Comparison of ENCODE assay signal across 18 mouse cellular contexts in genomic region chr1:84952456-84953181, GRCm38 (mm10). TPM values are rescaled to one million over a fixed set of nuclear protein-coding genes. Genes with fewer than 3 reads are reported as not detected.
DNase-seq lines count a peak whose midpoint lies in the region; ATAC-seq lines count a peak whose summit lies in the region.
"Had no signal": no experiment of that assay in that cellular context is flagged by ENCODE, and none has a peak within 500 bp of the region (broad histone marks: within the 10 kb centered on the region; RNA-seq: fewer than 3 reads in every experiment).

No protein-coding gene starts in this region.

- H3K27me3 ChIP-seq in kidney, embryonic 14.5 days (ENCODE audit: control insufficient read depth, insufficient read depth, low read length), result no peaks in the 10 kb centered on the region
- H3K27me3 ChIP-seq in midbrain, embryonic 13.5 days, result no peaks in the 10 kb centered on the region
- H3K27me3 ChIP-seq: hindbrain, embryonic 15.5 days; liver, embryonic 12.5 days; megakaryocyte, embryonic 14.5 days; neural tube, embryonic 12.5 days had no signal

- no peak for ATAC-seq in kidney, embryonic 14.5 days (ENCODE audit: low FRiP score, low TSS enrichment)
- ATAC-seq in midbrain, embryonic 13.5 days, result no peak
- ATAC-seq: liver, embryonic 12.5 days had no signal

- H3K36me3 ChIP-seq in kidney, embryonic 14.5 days (ENCODE audit: control insufficient read depth, insufficient read depth, low read length), result no peaks in the 10 kb centered on the region
- no peaks in the 10 kb centered on the region for H3K36me3 ChIP-seq in midbrain, embryonic 13.5 days
- H3K36me3 ChIP-seq: embryonic facial prominence, embryonic 10.5 days; hindbrain, embryonic 15.5 days; limb, embryonic 10.5 days; liver, embryonic 12.5 days; neural tube, embryonic 12.5 days had no signal

- WGBS in kidney, embryonic 14.5 days, result 74% methylated on average over 10 of the region's 10 CpGs
- WGBS in midbrain, embryonic 13.5 days, result 87% methylated on average over 10 of the region's 10 CpGs

- DNase-seq in kidney, adult 18-20 months, result peak; percentile 32
- peak; percentile 89 for DNase-seq in brain, adult 2 months (ENCODE audit: low read depth, low spot score)
- DNase-seq in cerebellum, adult 18-20 months, result peak; percentile 62 to 64
- peak; percentile 30 for DNase-seq in fat pad, adult 2 months (ENCODE audit: extremely low read depth, low read depth, low spot score)
- DNase-seq in embryo, embryonic 10 days (ENCODE audit: low spot score), result no peak
- no peak for DNase-seq in adrenal gland, postnatal 36 days
- DNase-seq: adrenal gland, postnatal 10 days; heart, postnatal 10 days had no signal

- H3K9ac ChIP-seq in kidney, embryonic 14.5 days (ENCODE audit: low read depth, low read length), result no peak overlapping the region
- no peak overlapping the region for H3K9ac ChIP-seq in midbrain, embryonic 13.5 days (replicated peaks)
- H3K9ac ChIP-seq: hindbrain, embryonic 15.5 days; liver, embryonic 12.5 days; neural tube, embryonic 12.5 days had no signal

- H3K27ac ChIP-seq in kidney, embryonic 14.5 days (ENCODE audit: low read depth, low read length), result no peak overlapping the region
- no peak overlapping the region for H3K27ac ChIP-seq in midbrain, embryonic 13.5 days
- H3K27ac ChIP-seq: embryonic facial prominence, embryonic 10.5 days; hindbrain, embryonic 15.5 days; limb, embryonic 10.5 days; liver, embryonic 12.5 days; neural tube, embryonic 12.5 days had no signal

- no peaks in the 10 kb centered on the region; the same call in 1 of the 2 replicates for H3K9me3 ChIP-seq in kidney, embryonic 14.5 days (ENCODE audit: control insufficient read depth, low read length)
- peaks cover 6% of the 10 kb centered on the region; the same call in 1 of the 2 replicates for H3K9me3 ChIP-seq in midbrain, embryonic 13.5 days

- no peak overlapping the region for H3K4me2 ChIP-seq in kidney, embryonic 14.5 days (replicated peaks; ENCODE audit: low read depth, low read length)
- no peak overlapping the region for H3K4me2 ChIP-seq in midbrain, embryonic 13.5 days (replicated peaks)
- H3K4me2 ChIP-seq: hindbrain, embryonic 15.5 days; liver, embryonic 12.5 days; neural tube, embryonic 12.5 days had no signal

- no peaks in the 10 kb centered on the region for H3K4me1 ChIP-seq in kidney, embryonic 14.5 days (ENCODE audit: control insufficient read depth, insufficient read depth, low read length)
- no peaks in the 10 kb centered on the region for H3K4me1 ChIP-seq in midbrain, embryonic 13.5 days (replicated peaks)
- H3K4me1 ChIP-seq: embryonic facial prominence, embryonic 10.5 days; hindbrain, embryonic 15.5 days; limb, embryonic 10.5 days; liver, embryonic 12.5 days; megakaryocyte, embryonic 14.5 days; neural tube, embryonic 12.5 days had no signal

- no peak overlapping the region for H3K4me3 ChIP-seq in kidney, embryonic 14.5 days (ENCODE audit: low read length)
- H3K4me3 ChIP-seq in midbrain, embryonic 13.5 days (replicated peaks), result no peak overlapping the region
- H3K4me3 ChIP-seq: embryonic facial prominence, embryonic 10.5 days; erythroblast, embryonic 14.5 days; hindbrain, embryonic 15.5 days; limb, embryonic 10.5 days; liver, embryonic 12.5 days; megakaryocyte, embryonic 14.5 days; neural tube, embryonic 12.5 days had no signal

RNA-seq across cellular contexts. Expression of gene Slc16a14, which starts 17.7 kb away (rescaled TPM):
- 0.41 and 0.53 TPM in 2 replicates for polyA plus RNA-seq in kidney, embryonic 14.5 days (2014; fragmentation: Nextera tagmentation; extraction: Ambion mirVana)
- 18.9 and 20.6 TPM in 2 replicates for polyA plus RNA-seq in midbrain, embryonic 13.5 days (2015; fragmentation: Nextera tagmentation; extraction: Ambion mirVana)
- 1 to 10 TPM; 3.6 to 4.1 TPM for total RNA-seq in adrenal gland, postnatal 36 days (2021)
- polyA plus RNA-seq: erythroblast, embryonic 14.5 days; large intestine, adult 2 months had no signal

Comparison
In these comparisons a context has a peak if more than half of its experiments do, and no peak if none do; other contexts are left out.
1. DNase-seq: peak in kidney, adult 18-20 months (single experiment), brain, adult 2 months (single experiment), cerebellum, adult 18-20 months (2 of 2) and fat pad, adult 2 months (single experiment); none in embryo, embryonic 10 days (single experiment) and adrenal gland, postnatal 36 days (0 of 2).
2. RNA of gene Slc16a14, which starts 17.7 kb away (polyA plus RNA-seq): 18.9 to 20.6 TPM in midbrain, embryonic 13.5 days; 0.41 to 0.53 TPM in kidney, embryonic 14.5 days; every median in the first group is over 10 times any median in the second.